Mouse (Mus musculus) mouse trophoblast stem cell (cell line): ENCODE measurements around the gene Nrl.

Source experiments
- in situ Hi-C, 2 experiments: fragments of 300-500 bp; cut with MseI, MboI; formaldehyde crosslinking; loops; 2 replicates in 1 of 2; 3 replicates in 1 of 2; pipeline ENCODE4 v1.15.1; 2025

Nrl gene

GRCm38 (mm10) chr14:55524785-55525184, at the start of gene Nrl:
Gene Nrl (minus strand): TSS chr14:55524981.
- in situ Hi-C loops: no loop called here

- in situ Hi-C loops: no loop called here
These were observed 47.0 kb upstream of the Nrl start for GRCm38 (mm10) chr14:55571760-55572159.

- in situ Hi-C loops: no loop called here
These were observed 45.8 kb upstream of the Nrl start for GRCm38 (mm10) chr14:55570588-55570987.

GRCm38 (mm10) chr14:55567496-55567895, 42.7 kb upstream of the Nrl start:
- in situ Hi-C loops: no loop called here

- in situ Hi-C loops: no loop called here
These were observed 41.0 kb upstream of the Nrl start for GRCm38 (mm10) chr14:55565748-55566147.

- in situ Hi-C loops: no loop called here
These were observed 38.5 kb upstream of the Nrl start for GRCm38 (mm10) chr14:55563249-55563648.

GRCm38 (mm10) chr14:55561860-55562259, 37.1 kb upstream of the Nrl start:
- in situ Hi-C loops: no loop called here

- in situ Hi-C loops: no loop called here
These were observed 35.7 kb upstream of the Nrl start, which contains the start of gene A730061H03Rik for GRCm38 (mm10) chr14:55560202-55561073. Gene A730061H03Rik (minus strand): TSS chr14:55560406.

GRCm38 (mm10) chr14:55559799-55560201, 35.0 kb upstream of the Nrl start, which contains the start of gene Dcaf11:
Gene Dcaf11 (plus strand): TSS chr14:55560006.
- in situ Hi-C loops: no loop called here

GRCm38 (mm10) chr14:55558740-55559448, 34.1 kb upstream of the Nrl start:
- in situ Hi-C loops: no loop called here

GRCm38 (mm10) chr14:55557587-55557986, 32.8 kb upstream of the Nrl start:
- in situ Hi-C loops: no loop called here

- in situ Hi-C loops: no loop called here
These were observed 32.2 kb upstream of the Nrl start for GRCm38 (mm10) chr14:55557003-55557402.

- in situ Hi-C loops: no loop called here
These were observed 31.0 kb upstream of the Nrl start for GRCm38 (mm10) chr14:55555788-55556187.

- in situ Hi-C loops: no loop called here
These were observed 29.9 kb upstream of the Nrl start for GRCm38 (mm10) chr14:55554635-55555034.

GRCm38 (mm10) chr14:55551794-55552193, 27.0 kb upstream of the Nrl start:
- in situ Hi-C loops: no loop called here

- in situ Hi-C loops: no loop called here
These were observed 26.6 kb upstream of the Nrl start for GRCm38 (mm10) chr14:55551347-55551746.

GRCm38 (mm10) chr14:55550191-55550590, 25.4 kb upstream of the Nrl start:
- in situ Hi-C loops: no loop called here

- in situ Hi-C loops: no loop called here
These were observed 19.6 kb upstream of the Nrl start for GRCm38 (mm10) chr14:55544334-55544733.

- in situ Hi-C loops: no loop called here
These were observed 17.5 kb upstream of the Nrl start for GRCm38 (mm10) chr14:55542268-55542667.

- in situ Hi-C loops: no loop called here
These were observed 16.1 kb upstream of the Nrl start for GRCm38 (mm10) chr14:55540787-55541321.

GRCm38 (mm10) chr14:55540067-55540786, 15.4 kb upstream of the Nrl start, which contains the start of gene Pck2:
Gene Pck2 (plus strand): TSS chr14:55540266.
- in situ Hi-C loops: no loop called here
